Mouse (Mus musculus) adrenal gland, adult 2 months (tissue): ENCODE measurements around the gene Prkcz. TPM values are rescaled to one million over a fixed set of nuclear protein-coding genes. Genes with fewer than 3 reads are reported as not detected.
A peak's percentile ranks its signal among the peaks of the same experiment; 100 is the strongest.

Source experiments
- DNase-seq: peaks from one replicate; pipeline ENCODE4 v3.0.0; 2021
- polyA plus RNA-seq: library from polyadenylated mRNA; depleted of rRNA; stranded (reverse); fragments of >200 nt; gene quantifications from 2 replicates; pipeline ENCODE4 v1.2.3, GENCODE M21; 2012
- total RNA-seq, 2 experiments: library from RNA; stranded (reverse); gene quantifications; 2 replicates each; pipeline ENCODE4 v1.2.3; 2021

Prkcz gene
- total and polyA plus RNA-seq, 3 experiments, result 4.0 to 6.0 (median 4.7) TPM

DNA sequence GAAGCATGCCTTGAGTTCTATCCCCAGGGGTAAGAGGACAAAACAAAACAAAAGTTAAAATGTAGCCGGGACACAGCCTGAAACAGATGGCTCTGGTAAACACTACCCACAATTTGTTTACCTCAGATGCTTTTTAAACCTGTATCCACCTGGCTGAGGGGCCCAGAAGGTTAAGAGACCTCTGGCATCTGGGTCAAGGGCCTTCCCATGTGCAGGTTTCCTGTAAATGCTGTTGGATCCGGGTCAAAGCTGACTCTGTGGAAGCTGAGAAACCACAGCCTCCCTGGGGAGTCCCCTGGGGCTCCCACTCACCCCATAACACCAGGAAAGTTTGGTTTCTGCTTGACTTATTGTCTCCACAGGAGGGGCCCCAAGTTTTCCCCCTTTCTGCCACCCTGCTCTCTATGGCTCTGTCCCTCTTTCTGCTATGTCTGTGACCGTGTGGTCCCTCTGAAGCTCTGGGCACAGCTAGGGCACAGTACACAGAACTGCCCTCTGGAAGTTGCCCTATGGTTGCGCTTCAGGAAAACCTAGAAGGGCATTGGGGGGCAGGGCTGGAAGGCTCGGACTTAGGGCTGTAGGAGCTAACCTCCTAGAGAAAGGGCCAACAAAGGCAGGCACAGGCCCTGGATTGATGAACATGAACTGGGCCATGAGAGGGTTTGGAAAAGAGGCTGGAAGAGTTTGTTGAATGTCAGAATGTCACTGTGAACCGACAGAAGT lies 115.2 kb downstream of the Prkcz start:
- no peak for DNase-seq

DNA sequence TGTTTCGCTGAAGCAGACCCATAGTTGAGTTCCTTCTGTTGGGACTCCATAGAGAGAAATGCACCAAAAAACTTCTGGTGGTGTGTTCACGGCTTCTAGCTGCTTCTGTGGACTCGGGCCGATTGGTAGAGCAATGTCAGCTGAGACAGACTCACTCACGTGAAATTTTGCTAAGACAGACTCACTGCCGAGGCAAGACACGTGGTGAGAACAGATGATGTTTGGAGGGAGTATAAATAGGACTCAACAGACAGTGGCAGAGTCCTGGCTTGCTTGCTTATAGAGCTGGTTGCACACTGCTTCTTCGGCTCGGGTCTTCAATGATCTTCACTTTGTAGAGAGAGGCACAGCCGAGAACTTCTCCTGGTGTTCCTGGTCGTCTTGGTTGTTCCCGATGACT lies 117.9 kb downstream of the Prkcz start:
- no peak for DNase-seq

GRCm38 (mm10) chr4:155242292-155242691 lies 118.9 kb downstream of the Prkcz start:
- no peak for DNase-seq

DNA sequence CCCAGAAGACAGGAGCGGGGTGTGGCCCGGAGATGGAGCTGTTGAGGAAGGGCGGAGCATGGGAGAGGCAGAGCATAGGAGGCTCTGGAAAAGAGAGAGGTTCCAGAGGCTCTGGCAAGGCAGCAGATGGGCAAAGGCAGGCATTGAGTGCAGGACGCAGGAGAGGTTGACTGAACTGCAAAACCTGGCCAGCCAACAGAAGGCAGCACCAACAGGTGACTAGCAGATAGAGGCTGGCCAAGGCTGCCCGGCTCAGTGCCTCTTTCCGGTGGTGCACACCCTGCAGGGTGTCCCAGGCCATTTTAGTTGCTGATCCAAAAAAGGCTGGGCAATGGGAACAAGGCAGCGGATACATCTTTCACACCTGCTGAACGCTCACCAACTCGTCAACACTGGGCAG lies 119.4 kb downstream of the Prkcz start:
- no peak for DNase-seq

DNA sequence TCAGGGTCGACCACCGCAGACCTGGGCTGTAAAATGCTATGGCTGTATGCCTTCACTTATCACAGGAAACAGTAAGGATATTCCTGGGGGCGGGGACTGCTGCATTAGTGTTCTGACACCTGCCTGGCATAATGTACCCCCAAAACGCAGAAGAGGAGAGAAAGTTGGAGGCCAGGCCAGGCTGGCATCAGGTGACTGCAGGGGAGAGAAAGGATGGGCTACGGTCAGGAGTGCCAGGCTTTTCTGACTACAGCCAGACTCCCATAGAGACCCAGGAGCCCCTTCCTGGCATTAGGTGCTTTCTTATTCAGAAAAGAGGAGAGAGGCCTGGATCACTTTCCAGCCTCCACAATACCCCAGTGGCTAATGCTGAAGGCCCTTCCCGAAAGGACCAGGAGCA lies 121.7 kb downstream of the Prkcz start:
- no peak for DNase-seq

DNA sequence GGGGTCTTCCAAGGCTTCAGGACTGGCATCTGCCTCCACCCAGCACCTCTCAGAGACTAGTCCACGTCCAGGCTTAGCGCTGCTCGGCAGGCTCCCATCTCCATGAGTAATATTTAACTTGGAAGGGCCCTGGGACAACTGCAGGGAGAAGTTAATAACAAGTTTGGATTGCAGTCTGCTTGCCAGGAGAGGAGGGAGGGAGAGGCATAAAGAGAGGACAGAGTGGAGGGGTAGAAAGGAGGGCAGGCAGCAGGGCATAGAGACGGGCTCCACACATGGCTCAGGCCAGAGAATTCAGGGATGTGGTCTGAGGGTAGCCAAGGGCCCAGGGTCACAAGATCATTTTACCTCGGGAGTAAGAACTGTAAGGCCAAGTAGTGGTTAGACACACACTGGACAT lies 122.9 kb downstream of the Prkcz start:
- DNase-seq, result no peak

GRCm38 (mm10) chr4:155236737-155237385 lies 124.3 kb downstream of the Prkcz start:
- DNase-seq, result no peak

GRCm38 (mm10) chr4:155235311-155236119 lies 125.6 kb downstream of the Prkcz start:
- DNase-seq, result peak; percentile 91

GRCm38 (mm10) chr4:155234371-155235310 lies 126.5 kb downstream of the Prkcz start:
- no peak for DNase-seq

GRCm38 (mm10) chr4:155233878-155234277 lies 127.3 kb downstream of the Prkcz start:
- DNase-seq, result peak; percentile 80

GRCm38 (mm10) chr4:155228461-155228860 lies 132.7 kb downstream of the Prkcz start:
- DNase-seq, result no peak

- no peak for DNase-seq
These were observed 133.2 kb downstream of the Prkcz start for GRCm38 (mm10) chr4:155227986-155228385.

- DNase-seq, result no peak
These were observed 135.2 kb downstream of the Prkcz start for GRCm38 (mm10) chr4:155225918-155226317.

- no peak for DNase-seq
These were observed 137.3 kb downstream of the Prkcz start for GRCm38 (mm10) chr4:155223594-155224528.

DNA sequence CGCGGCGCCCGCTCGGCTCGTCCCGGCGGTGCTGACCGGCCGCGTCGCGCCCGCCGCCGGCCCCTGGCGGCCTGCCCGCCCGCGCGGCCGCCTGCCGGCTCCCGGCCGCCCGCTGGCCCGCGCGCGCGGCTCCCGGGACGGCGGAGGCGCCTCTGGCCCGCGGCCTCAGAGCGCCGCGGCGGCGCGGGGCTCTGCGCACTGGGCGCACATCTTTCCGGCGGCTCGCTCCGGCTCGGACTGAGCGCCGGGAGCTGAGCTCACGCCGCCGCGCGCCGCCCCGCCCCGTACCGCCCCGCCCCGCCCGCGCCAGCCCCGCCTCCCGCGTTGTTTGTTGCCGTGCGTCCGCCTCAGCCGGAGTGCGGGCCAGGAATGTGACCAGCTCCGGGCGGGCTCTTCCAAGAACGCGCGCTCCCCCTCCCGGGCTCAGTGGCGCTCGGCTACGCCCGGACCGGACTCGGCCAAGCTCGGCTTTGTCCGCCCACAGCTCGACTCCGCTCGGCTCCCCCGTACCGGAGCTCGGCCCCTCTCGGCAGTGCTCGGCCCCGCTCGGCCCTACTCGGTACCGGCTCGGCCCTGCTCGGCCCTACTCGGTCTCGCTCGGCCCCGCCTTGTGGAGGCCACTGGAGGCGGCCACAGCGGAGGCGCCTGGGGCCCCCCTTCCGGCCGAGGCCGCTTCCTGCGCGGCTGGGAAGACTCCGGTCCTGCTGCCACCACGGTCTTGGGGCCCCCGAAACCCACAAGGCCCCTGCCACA lies 138.1 kb downstream of the Prkcz start:
- peak; percentile 99 for DNase-seq

- no peak for DNase-seq
These were observed 138.7 kb downstream of the Prkcz start, which contains the start of gene Ski for GRCm38 (mm10) chr4:155222552-155222840. TSS of gene Ski (minus strand) at chr4:155222592.

GRCm38 (mm10) chr4:155221599-155222551 lies 139.3 kb downstream of the Prkcz start:
- DNase-seq, result peak; percentile 88

- DNase-seq, result peak; percentile 25
These were observed 140.1 kb downstream of the Prkcz start for GRCm38 (mm10) chr4:155221106-155221505.
